Mouse (Mus musculus) spleen, postnatal 10 days (tissue): ENCODE measurements around the gene Hmmr.
A peak's percentile ranks its signal among the peaks of the same experiment; 100 is the strongest.

ENCODE experiments used
- DNase-seq, 2 experiments: peaks; one replicate each; pipeline ENCODE4 v3.0.0; 2021 to 2022; ENCODE audit warnings: low spot score in 2 of 2

The Hmmr gene

DNA sequence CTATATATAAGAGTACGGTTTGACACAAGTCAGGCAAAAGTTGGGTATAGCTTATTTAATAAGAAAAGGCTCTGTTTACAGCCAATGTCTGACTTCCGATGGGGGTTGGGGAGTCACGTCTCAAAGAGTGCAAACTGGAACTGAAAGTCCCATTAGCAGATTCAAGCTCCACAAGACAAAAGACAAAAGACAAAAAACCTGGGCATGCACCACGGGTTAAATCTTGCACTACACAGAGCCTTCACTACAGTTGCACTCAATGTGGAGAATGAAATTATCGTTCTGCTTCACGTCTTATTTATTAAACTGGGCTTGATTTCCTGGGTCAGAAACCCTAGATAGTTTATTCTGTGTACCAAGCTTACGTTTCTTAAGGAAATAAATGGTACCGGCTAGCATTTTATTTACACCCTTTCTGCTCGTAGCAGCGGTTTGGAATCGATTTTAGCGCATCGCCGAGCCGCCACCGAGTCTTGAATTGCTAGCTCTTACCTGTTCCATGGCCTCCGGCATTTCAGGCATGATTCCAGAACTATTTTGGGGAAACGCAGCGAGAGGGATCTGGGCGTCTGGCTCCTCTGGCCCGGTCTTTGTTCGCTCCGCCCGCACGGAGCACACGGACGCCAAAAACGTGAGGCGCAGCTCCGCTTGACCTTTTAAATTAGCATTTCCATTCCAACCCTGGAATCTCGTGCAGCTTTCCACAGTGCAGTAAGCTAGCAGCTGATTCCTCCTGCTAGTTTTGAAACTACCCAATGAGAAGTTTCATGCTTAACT is 38.7 kb downstream of the Hmmr start:
- DNase-seq, result peak; percentile 49 to 70

DNA sequence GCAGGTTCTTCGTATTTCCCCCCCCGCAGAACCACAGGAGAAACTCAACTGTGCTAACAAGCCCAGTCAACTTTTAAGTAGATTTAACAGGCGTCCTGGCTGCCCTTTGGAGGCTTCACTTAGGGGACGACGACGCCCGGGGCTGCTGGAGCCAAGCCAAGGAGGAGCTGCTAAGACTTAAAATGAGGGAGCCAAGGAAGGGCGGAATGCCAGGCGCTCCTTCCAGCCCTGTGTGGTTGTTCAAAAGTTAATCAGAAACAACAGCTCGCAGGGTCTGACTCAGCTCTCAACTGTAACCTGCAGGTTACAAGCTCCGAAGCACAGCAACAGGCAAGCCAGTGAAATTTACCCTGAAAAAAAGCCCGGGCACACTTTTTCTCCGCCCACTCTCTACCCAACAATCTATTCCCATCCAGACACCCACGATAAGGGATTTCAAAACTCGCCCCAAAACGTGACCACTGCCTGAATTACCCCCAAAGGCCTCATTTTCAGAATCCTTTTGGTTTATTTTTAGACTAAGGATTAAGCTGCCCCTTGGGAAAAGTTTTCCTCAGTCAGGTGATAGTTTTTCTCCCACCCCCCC is 39.8 kb downstream of the Hmmr start:
- peak; percentile 62 to 80 for DNase-seq

DNA sequence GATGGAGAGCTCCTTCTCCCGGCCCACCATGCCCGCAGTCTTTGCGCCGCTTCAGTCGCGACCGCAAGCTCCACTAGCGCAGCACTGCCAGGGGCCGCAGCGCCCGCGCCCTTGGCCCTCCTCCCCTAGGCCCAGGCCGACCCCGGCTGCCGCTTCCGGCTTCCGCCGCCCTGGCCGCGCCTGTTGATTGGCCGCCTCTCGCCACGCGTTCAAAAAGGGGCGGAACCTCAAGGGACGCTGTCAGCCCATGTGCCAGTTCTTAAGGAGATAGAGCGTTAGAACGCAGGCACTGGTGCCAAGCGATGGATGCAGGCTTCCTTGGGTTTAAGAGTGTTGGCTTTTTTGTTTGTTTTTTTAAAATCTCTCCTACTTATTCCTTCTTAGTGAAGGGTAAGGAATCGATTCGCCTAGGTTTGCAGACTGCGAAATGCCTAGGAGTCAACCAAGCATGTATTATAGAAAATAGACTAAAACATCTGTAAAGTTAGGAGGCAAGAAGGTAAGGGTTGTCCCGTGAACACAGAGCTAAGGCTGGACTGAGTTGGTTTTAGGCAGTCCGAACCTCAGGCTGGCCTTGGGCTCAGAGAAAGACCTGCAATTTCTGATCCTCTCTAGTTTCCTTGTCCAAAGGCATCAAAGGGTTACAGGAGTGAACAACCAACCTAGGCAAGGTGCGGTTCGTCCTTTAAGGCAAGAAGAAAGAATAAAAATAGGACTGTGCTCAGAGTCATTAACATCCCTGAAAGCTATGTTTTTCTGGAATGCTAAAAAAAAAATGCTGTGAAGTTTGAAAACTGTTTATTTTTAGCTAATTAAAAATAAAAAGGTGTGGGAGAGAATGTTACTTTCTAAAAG is 40.5 kb downstream of the Hmmr start:
- DNase-seq, result peak; percentile 92 to 94

DNA sequence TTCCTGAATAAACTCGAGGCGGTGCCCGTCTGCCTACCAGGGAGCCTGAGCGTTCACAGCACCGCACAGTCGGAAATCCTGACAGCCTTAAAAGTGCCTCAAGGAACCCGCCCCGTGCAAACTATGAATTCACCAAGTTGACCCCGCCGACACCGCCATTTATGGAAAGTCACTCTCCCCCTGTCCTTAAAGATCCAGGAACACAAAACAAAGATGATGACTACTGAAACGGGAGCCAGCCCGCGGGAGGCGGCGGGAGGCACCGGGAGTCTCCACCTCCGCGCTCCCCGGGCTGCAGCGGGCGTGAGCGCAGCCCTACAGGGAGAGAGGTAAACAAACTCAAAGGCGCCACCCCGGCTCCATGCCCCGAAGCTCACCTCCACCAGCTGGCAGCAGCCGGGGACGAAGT is 41.1 kb downstream of the Hmmr start:
- DNase-seq, result no peak

DNA sequence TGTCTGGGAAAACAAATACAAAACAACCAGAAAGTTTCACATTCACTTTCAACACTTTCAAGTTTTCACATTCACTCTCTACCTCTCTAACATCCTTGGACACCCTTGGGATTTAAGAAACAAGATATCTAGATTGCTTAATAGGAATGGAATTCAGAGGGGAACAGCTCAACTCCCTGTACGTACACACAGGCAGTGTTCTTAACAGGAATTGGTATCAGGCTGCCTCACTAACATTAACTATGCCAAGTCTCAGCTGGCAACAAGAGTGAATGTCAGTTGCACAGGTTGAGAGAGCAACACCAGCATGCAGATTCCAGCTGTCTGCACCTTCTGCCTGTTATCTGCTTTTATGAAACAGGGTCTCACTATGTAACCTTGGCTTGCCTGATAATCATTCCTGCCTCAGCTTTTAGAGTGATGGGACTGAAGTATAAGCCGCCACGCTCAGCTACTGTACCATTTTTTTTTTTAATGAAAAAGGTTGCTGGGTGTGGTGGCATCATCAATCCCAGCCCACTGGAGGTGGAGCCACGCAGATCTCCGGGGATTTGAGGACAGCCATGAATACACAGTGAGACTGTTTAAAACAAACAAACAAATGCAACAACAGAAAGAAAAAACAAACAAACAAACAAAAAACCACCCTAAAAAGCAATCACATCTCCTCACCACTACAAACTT is 42.6 kb downstream of the Hmmr start:
- DNase-seq, result no peak

DNA sequence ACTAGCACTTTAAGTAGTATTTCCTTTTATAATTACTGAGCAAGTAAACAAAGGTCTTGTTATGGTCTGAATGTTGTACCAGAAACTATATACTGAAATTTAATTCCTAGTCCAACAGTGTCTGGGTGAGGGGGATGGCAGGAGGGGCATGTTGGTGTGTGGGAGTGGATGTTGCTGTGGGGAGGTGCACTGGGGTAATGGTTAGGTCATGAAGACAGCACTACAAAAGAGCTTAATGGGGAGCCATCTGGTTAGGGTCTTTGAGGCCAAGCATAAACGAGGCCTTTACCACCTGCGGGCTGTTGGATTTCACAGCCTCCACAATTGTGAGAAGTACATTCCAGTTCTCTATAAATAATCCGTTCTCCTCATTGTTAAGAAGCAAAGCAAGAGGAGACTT is 49.9 kb downstream of the Hmmr start:
- no peak for DNase-seq

DNA sequence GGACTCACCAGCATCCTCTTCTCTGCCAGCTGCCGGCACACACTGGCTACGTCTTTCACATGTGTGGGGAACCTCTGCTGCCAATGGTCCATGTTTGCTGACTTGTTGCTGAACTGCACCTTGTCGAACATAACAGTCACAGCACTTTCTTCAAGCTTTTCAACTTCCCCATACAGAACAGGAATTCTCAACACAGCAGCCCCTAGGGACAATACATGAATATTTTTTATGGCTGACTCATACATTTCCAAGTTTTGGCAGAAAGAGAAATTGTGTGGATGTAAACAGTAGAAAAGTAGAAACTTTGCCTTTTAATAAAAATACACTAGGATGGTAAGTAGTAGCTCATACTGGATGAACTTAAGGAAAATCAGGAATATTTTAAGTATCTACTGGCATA is 50.8 kb downstream of the Hmmr start:
- DNase-seq, result no peak

DNA sequence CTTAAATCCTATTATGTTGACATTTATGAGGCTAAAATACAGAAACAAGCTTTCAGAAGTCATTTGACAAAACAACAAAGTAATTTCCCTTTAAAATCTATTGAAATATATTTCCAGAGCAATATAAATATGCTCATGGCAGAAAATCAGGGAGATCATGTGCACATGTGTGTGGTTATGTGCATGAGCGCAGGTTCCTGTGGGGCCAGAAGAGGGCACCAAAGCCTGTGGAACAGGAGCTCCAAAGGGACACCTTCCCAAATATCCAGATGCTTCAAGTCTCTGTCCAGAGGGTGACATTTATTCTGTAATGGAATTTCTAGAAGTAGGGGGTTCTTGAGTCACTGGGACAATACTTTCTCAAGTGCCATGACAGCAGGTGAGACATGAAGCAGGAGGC is 56.1 kb downstream of the Hmmr start:
- peak in 1 of 2 experiments; percentile 33 for DNase-seq

DNA sequence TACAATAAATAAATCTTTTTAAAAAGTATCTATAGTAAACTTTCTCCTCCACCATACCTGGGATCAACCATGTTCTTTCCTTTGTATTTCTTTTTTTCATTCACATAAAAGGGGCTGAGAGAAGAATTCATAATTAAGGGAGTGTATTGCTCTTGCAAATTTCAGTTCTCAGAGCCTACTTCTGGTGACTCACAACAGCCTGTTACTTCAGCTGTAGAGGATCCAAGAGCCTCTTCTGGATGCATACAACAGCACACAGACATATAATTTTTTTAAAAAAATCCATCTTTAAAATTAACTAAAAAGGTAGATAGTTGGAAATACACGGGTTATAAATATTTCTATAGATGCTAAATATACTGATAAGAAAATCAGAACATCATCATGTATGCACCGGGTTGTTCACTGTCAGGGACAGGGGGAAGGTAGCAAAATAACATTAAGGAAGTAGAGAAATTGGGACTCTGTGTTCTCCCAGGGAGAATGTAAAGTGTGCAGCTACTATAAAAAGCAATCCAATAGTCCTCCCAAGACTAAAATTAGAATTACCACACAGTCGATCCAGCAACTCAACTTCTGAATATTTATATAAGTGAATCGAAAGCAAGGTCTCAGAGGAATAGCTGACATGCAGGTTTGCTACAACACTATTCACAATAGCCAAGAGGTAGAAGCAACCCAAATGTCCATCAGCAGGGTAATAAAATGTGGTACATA is 58.0 kb downstream of the Hmmr start:
- DNase-seq, result no peak
